Comparison of ENCODE assay signal across 9 mouse cellular contexts in the genomic region with DNA sequence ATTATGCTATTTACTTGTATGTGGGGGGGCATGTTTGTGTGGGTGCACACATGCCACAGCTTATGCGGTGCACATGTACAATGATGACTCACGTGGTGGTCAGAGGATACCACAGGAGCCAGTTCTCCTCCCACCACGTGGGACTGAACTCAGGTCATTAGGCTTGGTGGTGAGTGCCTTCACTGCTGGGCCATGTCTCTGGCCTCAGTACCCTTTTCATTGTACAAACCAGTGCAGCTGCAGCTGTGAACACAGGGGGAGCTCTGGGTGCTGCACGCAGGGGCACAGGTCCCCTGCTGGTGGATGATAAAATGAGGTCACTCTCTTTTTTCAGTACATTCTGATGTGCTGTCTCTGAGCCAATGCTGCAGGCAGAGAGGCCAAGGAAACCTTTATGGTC. TPM values are rescaled to one million over a fixed set of nuclear protein-coding genes. Genes with fewer than 3 reads are reported as not detected.
DNase-seq lines count a peak whose midpoint lies in the region; ATAC-seq and TF ChIP-seq lines count a peak whose summit lies in the region.
"Had no signal": no experiment of that assay in that cellular context is flagged by ENCODE, and none has a peak within 500 bp of the region (broad histone marks: within the 10 kb centered on the region; RNA-seq: fewer than 3 reads in every experiment).

No protein-coding gene starts in this region.

- no peak for DNase-seq in forebrain, postnatal 0 days
- DNase-seq in forebrain, embryonic 10.5 days (ENCODE audit: extremely low spot score, low spot score) = no peak
- peak; percentile 19 to 29 for DNase-seq in spleen, adult 18-20 months
- no peak for DNase-seq in spleen, postnatal 14 days (ENCODE audit: low spot score in 2 of 2)
- DNase-seq in liver, embryonic 11.5 days (ENCODE audit: low spot score) = no peak
- peak; percentile 72 to 76 for DNase-seq in thymus, postnatal 36 days
- DNase-seq in midbrain, embryonic 14.5 days = no peak
- DNase-seq in right cerebral cortex, adult 2 months (ENCODE audit: low spot score in 2 of 2) = no peak

- H3K4me3 ChIP-seq in forebrain, postnatal 0 days (ENCODE audit: low read depth, low read length) = no peak overlapping the region
- H3K4me3 ChIP-seq in forebrain, embryonic 10.5 days = no peak overlapping the region
- no peak overlapping the region for H3K4me3 ChIP-seq in liver, embryonic 11.5 days (ENCODE audit: low read depth, low read length)
- no peak overlapping the region for H3K4me3 ChIP-seq in midbrain, embryonic 14.5 days (replicated peaks; ENCODE audit: low read depth, low read length)
- H3K4me3 ChIP-seq: limb, embryonic 15.5 days had no signal

- no peaks in the 10 kb centered on the region for H3K27me3 ChIP-seq in forebrain, postnatal 0 days (ENCODE audit: insufficient read depth, low read length)
- 0 out of 2 replicates have a peak, but pooled peaks cover 4% of the 10 kb centered on the region for H3K27me3 ChIP-seq in forebrain, embryonic 10.5 days (ENCODE audit: poor library complexity, severe bottlenecking)
- H3K27me3 ChIP-seq in liver, embryonic 11.5 days (replicated peaks; ENCODE audit: control insufficient read depth, insufficient read depth, low read length) = no peaks in the 10 kb centered on the region
- no peaks in the 10 kb centered on the region for H3K27me3 ChIP-seq in midbrain, embryonic 14.5 days (ENCODE audit: control insufficient read depth, insufficient read depth, low read length)
- H3K27me3 ChIP-seq: limb, embryonic 15.5 days had no signal

- H3K9ac ChIP-seq in forebrain, postnatal 0 days = no peak overlapping the region
- no peak overlapping the region for H3K9ac ChIP-seq in liver, embryonic 11.5 days (ENCODE audit: low read depth, low read length)
- H3K9ac ChIP-seq in midbrain, embryonic 14.5 days (replicated peaks; ENCODE audit: low read length) = no peak overlapping the region
- H3K9ac ChIP-seq: limb, embryonic 15.5 days had no signal

- 0 out of 2 replicates have a peak, but pooled peaks cover 4% of the 10 kb centered on the region for H3K4me1 ChIP-seq in forebrain, postnatal 0 days (ENCODE audit: insufficient read depth)
- H3K4me1 ChIP-seq in forebrain, embryonic 10.5 days = peaks cover 14% of the 10 kb centered on the region
- H3K4me1 ChIP-seq in liver, embryonic 11.5 days (replicated peaks; ENCODE audit: control insufficient read depth, insufficient read depth, low read length) = peaks cover 3% of the 10 kb centered on the region
- peaks cover 5% of the 10 kb centered on the region; the same call in 1 of the 2 replicates for H3K4me1 ChIP-seq in midbrain, embryonic 14.5 days (ENCODE audit: control insufficient read depth, insufficient read depth, low read length)

- WGBS in forebrain, postnatal 0 days = 55% methylated on average over 4 of the region's 4 CpGs
- WGBS in forebrain, embryonic 10.5 days = 55% methylated on average over 4 of the region's 4 CpGs
- 49% methylated on average over 4 of the region's 4 CpGs for WGBS in liver, embryonic 11.5 days
- WGBS in midbrain, embryonic 14.5 days = 60% methylated on average over 4 of the region's 4 CpGs

- peak; percentile 57 for TF ChIP-seq CTCF in forebrain, postnatal 0 days (IDR thresholded peaks at IDR 0.05; ENCODE audit: low read depth)

- H3K36me3 ChIP-seq in forebrain, postnatal 0 days (ENCODE audit: insufficient read depth) = no peaks in the 10 kb centered on the region
- no peaks in the 10 kb centered on the region for H3K36me3 ChIP-seq in forebrain, embryonic 10.5 days (replicated peaks)
- H3K36me3 ChIP-seq in liver, embryonic 11.5 days (ENCODE audit: control insufficient read depth, insufficient read depth, low read length) = no peaks in the 10 kb centered on the region
- no peaks in the 10 kb centered on the region for H3K36me3 ChIP-seq in midbrain, embryonic 14.5 days (ENCODE audit: control insufficient read depth, insufficient read depth, low read length)
- H3K36me3 ChIP-seq: limb, embryonic 15.5 days had no signal

- no peaks in the 10 kb centered on the region for H3K9me3 ChIP-seq in forebrain, postnatal 0 days (ENCODE audit: low read length)
- no peaks in the 10 kb centered on the region for H3K9me3 ChIP-seq in forebrain, embryonic 10.5 days
- no peaks in the 10 kb centered on the region for H3K9me3 ChIP-seq in liver, embryonic 11.5 days (ENCODE audit: control insufficient read depth, low read length)
- no peaks in the 10 kb centered on the region for H3K9me3 ChIP-seq in midbrain, embryonic 14.5 days (ENCODE audit: control insufficient read depth, low read length)
- H3K9me3 ChIP-seq: limb, embryonic 15.5 days had no signal

- no peak overlapping the region for H3K4me2 ChIP-seq in forebrain, postnatal 0 days (ENCODE audit: low read depth)
- H3K4me2 ChIP-seq in liver, embryonic 11.5 days = no peak overlapping the region
- H3K4me2 ChIP-seq in midbrain, embryonic 14.5 days (ENCODE audit: low read length) = no peak overlapping the region
- H3K4me2 ChIP-seq: limb, embryonic 15.5 days had no signal

- H3K27ac ChIP-seq in forebrain, postnatal 0 days (ENCODE audit: low read depth, low read length) = no peak overlapping the region
- H3K27ac ChIP-seq in forebrain, embryonic 10.5 days = no peak overlapping the region
- no peak overlapping the region for H3K27ac ChIP-seq in liver, embryonic 11.5 days (ENCODE audit: low read depth, low read length)
- no peak overlapping the region for H3K27ac ChIP-seq in midbrain, embryonic 14.5 days (replicated peaks; ENCODE audit: low read depth, low read length)
- H3K27ac ChIP-seq: limb, embryonic 15.5 days had no signal

- ATAC-seq in forebrain, postnatal 0 days = no peak
- peak; percentile 36; the same call in 1 of the 2 replicates for ATAC-seq in liver, embryonic 11.5 days (replicated peaks; ENCODE audit: low FRiP score)
- ATAC-seq in midbrain, embryonic 14.5 days (ENCODE audit: low FRiP score, low TSS enrichment) = no peak

RNA-seq across cellular contexts. Expression of a gene that starts 46.1 kb away (rescaled TPM):
- 1.5 and 2.6 TPM in 2 replicates for total RNA-seq in forebrain, postnatal 0 days (2014; rRNA removed)
- polyA plus RNA-seq in forebrain, postnatal 0 days (2015; fragmentation: Nextera tagmentation; extraction: Ambion mirVana) = 1.9 and 2.4 TPM in 2 replicates
- polyA plus RNA-seq in forebrain, embryonic 10.5 days (2016; fragmentation: Nextera tagmentation; extraction: Ambion mirVana) = 0.59 and 0.79 TPM in 2 replicates
- 0.42 and 0.55 TPM in 2 replicates for polyA plus RNA-seq in liver, embryonic 11.5 days (2014; fragmentation: Nextera tagmentation; extraction: Ambion mirVana)
- polyA plus RNA-seq in midbrain, embryonic 14.5 days (2014; fragmentation: Nextera tagmentation; extraction: Ambion mirVana) = 2.7 and 4.0 TPM in 2 replicates

Comparison
In these comparisons a context has a peak if more than half of its experiments do, and no peak if none do; other contexts are left out.
1. DNase-seq: peak in spleen, adult 18-20 months (2 of 2) and thymus, postnatal 36 days (2 of 2); none in forebrain, postnatal 0 days (single experiment), forebrain, embryonic 10.5 days (single experiment), spleen, postnatal 14 days (0 of 2), liver, embryonic 11.5 days (single experiment), midbrain, embryonic 14.5 days (single experiment) and right cerebral cortex, adult 2 months (0 of 2).